Mouse (Mus musculus): Measurements from ENCODE around the gene Fpgt. TPM values are rescaled to one million over a fixed set of nuclear protein-coding genes. Genes with fewer than 3 reads are reported as not detected.

Fpgt gene
- polyA plus RNA-seq, 1 experiment from 2014 or later: 20.1 TPM

DNA sequence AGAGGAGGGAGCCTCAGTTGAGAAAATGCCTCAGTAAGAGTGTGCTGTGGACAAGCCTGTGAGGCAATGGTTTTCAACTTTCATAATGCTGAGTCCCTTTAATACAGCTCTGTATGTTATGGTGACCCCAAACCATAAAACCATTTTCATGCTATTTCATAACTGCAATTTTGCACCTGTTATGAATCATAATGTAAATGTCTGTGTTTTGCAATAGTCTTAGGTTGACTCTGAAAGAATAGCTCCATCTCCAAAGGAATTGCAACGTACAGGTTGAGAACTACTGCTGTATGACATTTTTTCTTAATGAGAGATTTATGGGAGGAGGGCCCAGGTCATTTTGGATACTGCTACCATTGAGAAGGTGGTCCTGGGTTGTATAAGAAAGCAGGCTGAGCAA is 40.0 kb downstream of the Fpgt start:
- Histone ChIP-seq H3K9ac (no peak overlapping the region), H3K36me3 (ENCODE audit: poor library complexity, severe bottlenecking) (no peaks in the 10 kb centered on the region), H3K4me1 (no peaks in the 10 kb centered on the region), H3K27me3 (no peaks in the 10 kb centered on the region), H3K4me2 (no peak overlapping the region), H3K9me3 (replicated peaks) (no peaks in the 10 kb centered on the region), H3K4me3 (no peak overlapping the region), H3K27ac (no peak overlapping the region)
- no peak for ATAC-seq
- 91% methylated on average over 1 of the region's 1 CpGs for WGBS

DNA sequence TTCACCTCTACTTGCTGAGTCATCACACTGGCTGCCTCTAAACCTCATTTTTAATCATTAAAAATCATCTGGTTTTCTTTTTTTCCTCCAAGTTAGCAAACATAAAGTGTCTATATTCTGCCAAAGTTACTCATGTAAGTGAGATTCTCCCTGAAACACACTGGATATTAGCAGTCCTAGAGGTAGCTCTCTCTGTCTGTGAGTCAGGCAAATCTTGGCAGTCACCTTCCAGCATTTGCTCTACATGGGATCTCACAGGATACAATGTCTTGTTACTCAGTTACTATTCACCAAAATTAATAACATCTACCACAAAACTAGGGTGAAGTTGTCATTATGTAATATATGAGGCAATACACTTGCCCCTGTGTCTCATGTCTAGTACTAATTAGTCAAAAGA is 41.2 kb downstream of the Fpgt start:
- Histone ChIP-seq H3K9ac (no peak overlapping the region), H3K4me1 (no peaks in the 10 kb centered on the region), H3K27ac (no peak overlapping the region), H3K9me3 (replicated peaks) (no peaks in the 10 kb centered on the region), H3K4me2 (no peak overlapping the region), H3K4me3 (no peak overlapping the region), H3K36me3 (ENCODE audit: poor library complexity, severe bottlenecking) (no peaks in the 10 kb centered on the region), H3K27me3 (no peaks in the 10 kb centered on the region)
- no peak for ATAC-seq

DNA sequence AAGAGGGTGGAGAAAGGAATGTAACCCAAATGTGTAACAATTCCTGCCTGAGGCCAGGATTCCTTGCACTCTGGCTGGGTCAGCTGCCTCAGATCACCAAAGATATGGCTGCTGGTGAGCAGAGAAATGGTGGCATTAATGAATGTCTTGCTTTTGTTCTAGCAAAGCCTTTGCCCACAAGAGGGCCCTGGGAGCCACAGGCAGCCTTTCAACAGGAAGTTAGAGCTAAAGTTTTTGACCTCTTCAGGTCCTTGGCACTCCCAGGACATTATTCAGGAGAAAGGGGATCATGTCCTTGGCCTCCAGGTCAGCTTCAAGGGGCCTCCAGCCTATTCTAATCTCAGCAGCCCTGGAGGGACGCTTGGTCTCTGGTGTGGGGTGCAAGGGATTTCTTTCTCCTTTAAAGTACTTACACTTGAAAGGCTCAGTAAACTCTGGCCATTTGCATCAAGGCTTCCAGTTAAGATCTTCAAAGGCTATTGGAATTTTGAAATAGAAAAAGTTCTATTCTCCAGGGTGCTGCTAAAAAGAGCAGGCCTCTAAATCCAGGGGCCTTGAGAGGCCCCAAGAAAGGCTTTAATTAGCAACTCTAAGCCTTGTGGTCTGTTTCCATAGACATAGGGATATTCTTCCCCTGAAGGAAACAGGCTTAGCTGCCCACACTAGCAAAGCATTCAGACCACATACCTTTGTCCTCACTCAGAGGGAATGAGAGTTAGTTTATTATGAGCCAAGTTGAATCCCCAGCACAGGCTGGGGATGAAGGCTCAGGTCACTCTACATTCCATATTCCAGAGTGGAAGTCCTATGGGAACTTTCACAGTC is 54.0 kb downstream of the Fpgt start:
- no peak overlapping the region for H3K9ac ChIP-seq
- H3K36me3 ChIP-seq (ENCODE audit: poor library complexity, severe bottlenecking): no peaks in the 10 kb centered on the region
- no peak overlapping the region for H3K4me3 ChIP-seq
- H3K27me3 ChIP-seq: no peaks in the 10 kb centered on the region
- ATAC-seq: no peak
- H3K9me3 ChIP-seq (replicated peaks): no peaks in the 10 kb centered on the region
- H3K27ac ChIP-seq: no peak overlapping the region
- no peaks in the 10 kb centered on the region for H3K4me1 ChIP-seq
- no peak overlapping the region for H3K4me2 ChIP-seq
- WGBS: 11% methylated on average over 1 of the region's 1 CpGs

Other genes starting within 250 kb of the Fpgt start
- gene Tnni3k, start 38.0 kb downstream of the Fpgt start, polyA plus RNA-seq (2015; fragmentation: Nextera tagmentation; extraction: Ambion mirVana): 0.31 TPM in 1 of 2 replicates, not detected in the other
- 1.1 and 1.3 TPM in 2 replicates for gene Lrriq3, start within 50 bp of the Fpgt start, polyA plus RNA-seq (2015; fragmentation: Nextera tagmentation; extraction: Ambion mirVana)

Data from forebrain, embryonic 13.5 days (tissue).